Mouse (Mus musculus) G1E (cell line): ENCODE data around the gene Col4a6.

Source experiments
- CTCF ChIP-seq: IDR thresholded peaks from 2 replicates; pipeline ENCODE4 v1.5.1; 2012; ENCODE audit warnings: low read depth, low read length, inconsistent platforms, mixed read lengths
- GATA1 ChIP-seq: IDR thresholded peaks from 2 replicates; pipeline ENCODE4 v1.6.1; 2012; ENCODE audit warnings: borderline replicate concordance, low read length, inconsistent platforms, mixed read lengths
- GATA2 ChIP-seq: IDR thresholded peaks from 2 replicates; pipeline ENCODE4 v1.6.1; 2012; ENCODE audit warnings: low read depth, low read length, inconsistent platforms, borderline replicate concordance
- POLR2AphosphoS5 ChIP-seq: IDR thresholded peaks from 2 replicates; pipeline ENCODE4 v1.6.1; 2012; ENCODE audit warnings: low read depth, low read length, inconsistent platforms; ENCODE audit not compliant: insufficient replicate concordance
- TAL1 ChIP-seq: conservative IDR thresholded peaks from 2 replicates; pipeline ENCODE4 v1.6.1; 2012; ENCODE audit warnings: low read depth, low read length, inconsistent platforms, mixed read lengths

DNA sequence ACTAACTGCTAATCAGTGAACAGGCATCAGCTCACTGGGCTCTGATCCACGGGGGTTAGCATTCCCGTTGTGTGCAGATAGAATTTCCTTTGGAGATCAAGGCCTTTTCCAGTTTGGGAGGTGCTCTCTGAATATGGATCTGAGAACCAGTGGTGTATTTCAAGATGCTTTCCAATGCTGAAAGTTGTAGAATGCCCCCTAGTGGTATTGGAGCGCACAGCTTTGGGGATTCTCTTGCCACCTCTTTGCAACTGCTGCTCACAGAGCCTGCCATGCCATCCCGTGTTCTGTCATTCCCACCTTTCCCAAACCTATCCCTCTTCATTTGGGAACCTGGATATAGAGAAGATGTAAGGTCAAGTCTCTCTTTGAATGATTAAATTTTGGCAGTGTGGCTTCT lies 315.7 kb downstream of the Col4a6 start:
- TF ChIP-seq GATA2 = no peak
- no peak for TF ChIP-seq POLR2AphosphoS5
- no peak for TF ChIP-seq GATA1
- TF ChIP-seq CTCF = peak; percentile 11; the same call in 1 of the 2 replicates
- TF ChIP-seq TAL1 = no peak
